Mouse (Mus musculus) cerebellum, adult 2 months (tissue): Measurements from ENCODE around the gene Jph3. TPM values are rescaled to one million over a fixed set of nuclear protein-coding genes. Genes with fewer than 3 reads are reported as not detected.

ENCODE experiments used
- DNase-seq, 2 experiments: peaks; one replicate each; pipeline ENCODE4 v3.0.0; 2021
- H3K27ac ChIP-seq: fragments of 200-500 bp; 2 replicates; pipeline ENCODE4 v1.5.1; 2012; ENCODE audit warnings: low read length, control low read depth, inconsistent platforms; ENCODE audit not compliant: insufficient read depth
- H3K27me3 ChIP-seq: fragments of 200-500 bp; 2 replicates; pipeline ENCODE4 v1.6.1; 2012; ENCODE audit warnings: inconsistent platforms, mild to moderate bottlenecking, low read length, moderate library complexity; ENCODE audit not compliant: control insufficient read depth, insufficient read depth
- H3K4me1 ChIP-seq: fragments of 200-500 bp; 2 replicates; pipeline ENCODE4 v1.6.1; 2011; ENCODE audit warnings: low read length; ENCODE audit not compliant: control insufficient read depth, insufficient read depth
- H3K4me3 ChIP-seq: fragments of 200-500 bp; replicated peaks from 2 replicates; pipeline ENCODE3; 2011; ENCODE audit warnings: mild to moderate bottlenecking, low read depth, low read length, control low read depth; ENCODE audit not compliant: insufficient read depth
- CTCF ChIP-seq: fragments of 200-500 bp; IDR thresholded peaks from 2 replicates; pipeline ENCODE4 v1.5.1; 2011; ENCODE audit warnings: low read depth, mild to moderate bottlenecking, control low read depth, low read length, moderate library complexity, borderline replicate concordance; ENCODE audit not compliant: insufficient read depth
- POLR2A ChIP-seq: fragments of 200-500 bp; IDR thresholded peaks from 2 replicates; pipeline ENCODE4 v1.6.1; 2011; ENCODE audit warnings: low read length, control low read depth, borderline replicate concordance; ENCODE audit not compliant: insufficient read depth
- WGBS: fragments of 180-500 bp; shearing (Covaris S2); methylation state at CpG from one replicate; pipeline ENCODE4 v1.1.7; 2018; 5-methylcytosine and 5-hydroxymethylcytosine counted together
- polyA plus RNA-seq: library from polyadenylated mRNA; depleted of rRNA; stranded (reverse); fragments of >200 nt; gene quantifications from 2 replicates; pipeline ENCODE4 v1.2.3, GENCODE M21; 2012

Jph3 gene
- polyA plus RNA-seq, 1 experiment: 143 TPM

- Histone ChIP-seq H3K27ac (no peak overlapping the region), H3K27me3 (no peaks in the 10 kb centered on the region), H3K4me1 (peaks cover 9% of the 10 kb centered on the region; the same call in 1 of the 2 replicates), H3K4me3 (no peak overlapping the region)
- TF ChIP-seq POLR2A (no peak), CTCF (no peak)
- WGBS: 49% methylated on average over 12 of the region's 12 CpGs
- DNase-seq: no peak
Observed at GRCm38 (mm10) chr8:121811931-121812570, 82.6 kb downstream of the Jph3 start.

GRCm38 (mm10) chr8:121818226-121818625 lies 88.8 kb downstream of the Jph3 start:
- Histone ChIP-seq H3K4me3 (no peak overlapping the region), H3K4me1 (peaks cover 7% of the 10 kb centered on the region), H3K27me3 (no peaks in the 10 kb centered on the region), H3K27ac (no peak overlapping the region)
- DNase-seq: no peak
- WGBS: 74% methylated on average over 7 of the region's 7 CpGs
- TF ChIP-seq POLR2A (no peak), CTCF (no peak)

GRCm38 (mm10) chr8:121820840-121821239 lies 91.4 kb downstream of the Jph3 start:
- no peak overlapping the region for H3K27ac ChIP-seq
- no peak for DNase-seq
- 68% methylated on average over 6 of the region's 6 CpGs for WGBS

GRCm38 (mm10) chr8:121821320-121821719 lies 91.9 kb downstream of the Jph3 start:
- Histone ChIP-seq H3K4me1 (peaks cover 7% of the 10 kb centered on the region), H3K4me3 (no peak overlapping the region), H3K27me3 (no peaks in the 10 kb centered on the region), H3K27ac (no peak overlapping the region)
- no peak for DNase-seq
- TF ChIP-seq CTCF: no peak
- TF ChIP-seq POLR2A: no peak
- 79% methylated on average over 11 of the region's 11 CpGs for WGBS

More at GRCm38 (mm10) chr8:121820840-121821239, 91.4 kb downstream of the Jph3 start:
- Histone ChIP-seq H3K4me3 (no peak overlapping the region), H3K4me1 (peaks cover 7% of the 10 kb centered on the region), H3K27me3 (no peaks in the 10 kb centered on the region)
- TF ChIP-seq POLR2A: no peak
- TF ChIP-seq CTCF: no peak

GRCm38 (mm10) chr8:121821770-121822169 lies 92.3 kb downstream of the Jph3 start:
- TF ChIP-seq POLR2A (no peak), CTCF (no peak)
- no peak overlapping the region for H3K27ac ChIP-seq
- WGBS: 81% methylated on average over 9 of the region's 9 CpGs
- H3K4me3 ChIP-seq: no peak overlapping the region
- no peaks in the 10 kb centered on the region for H3K27me3 ChIP-seq
- peaks cover 7% of the 10 kb centered on the region for H3K4me1 ChIP-seq
- no peak for DNase-seq

DNA sequence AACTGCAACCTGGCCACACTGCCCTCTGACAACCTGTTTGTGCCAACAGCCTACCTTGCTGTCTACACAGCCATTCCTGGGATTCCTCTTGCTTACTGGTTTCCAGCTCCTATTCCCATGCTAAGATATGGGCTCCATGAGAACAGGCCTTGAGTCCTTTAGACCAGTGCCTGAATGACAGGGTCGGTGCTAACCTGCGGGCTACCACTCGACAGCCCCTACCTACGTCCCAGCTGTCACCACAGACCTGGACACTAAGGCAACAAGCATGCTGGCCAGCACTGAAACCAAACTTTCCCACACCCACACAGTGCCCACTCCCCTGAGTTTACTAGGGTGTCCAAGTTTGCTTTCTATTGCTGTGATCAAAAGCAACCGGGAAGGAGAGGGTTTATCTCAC lies 98.3 kb downstream of the Jph3 start:
- WGBS: 83% methylated on average over 5 of the region's 5 CpGs
- Histone ChIP-seq H3K27me3 (no peaks in the 10 kb centered on the region), H3K27ac (no peak overlapping the region), H3K4me1 (peaks cover 9% of the 10 kb centered on the region), H3K4me3 (no peak overlapping the region)
- no peak for DNase-seq
- TF ChIP-seq CTCF: no peak
- no peak for TF ChIP-seq POLR2A

GRCm38 (mm10) chr8:121828376-121829023 lies 99.1 kb downstream of the Jph3 start:
- 33% methylated on average over 10 of the region's 10 CpGs for WGBS
- H3K27ac ChIP-seq: no peak overlapping the region
- no peak for DNase-seq

GRCm38 (mm10) chr8:121829048-121829776 lies 99.8 kb downstream of the Jph3 start, which contains the start of gene Klhdc4:
Gene Klhdc4 (minus strand): TSS chr8:121829569.
- Histone ChIP-seq H3K4me1 (peaks cover 9% of the 10 kb centered on the region), H3K27ac (peak within 1 kb of the TSS; percentile 73), H3K27me3 (no peaks in the 10 kb centered on the region), H3K4me3 (peak within 1 kb of the TSS; percentile 60)
- TF ChIP-seq CTCF: no peak
- peak; percentile 87 for TF ChIP-seq POLR2A
- WGBS: under 1% methylated on average over 68 of the region's 68 CpGs
- DNase-seq: peak; percentile 89 to 95

More at GRCm38 (mm10) chr8:121828376-121829023, 99.1 kb downstream of the Jph3 start:
- Histone ChIP-seq H3K4me1 (peaks cover 9% of the 10 kb centered on the region), H3K4me3 (peak overlapping the region; percentile 60), H3K27me3 (no peaks in the 10 kb centered on the region)
- TF ChIP-seq POLR2A (no peak), CTCF (no peak)
